Comparison of ENCODE assay signal across 23 mouse cellular contexts in the genomic region with DNA sequence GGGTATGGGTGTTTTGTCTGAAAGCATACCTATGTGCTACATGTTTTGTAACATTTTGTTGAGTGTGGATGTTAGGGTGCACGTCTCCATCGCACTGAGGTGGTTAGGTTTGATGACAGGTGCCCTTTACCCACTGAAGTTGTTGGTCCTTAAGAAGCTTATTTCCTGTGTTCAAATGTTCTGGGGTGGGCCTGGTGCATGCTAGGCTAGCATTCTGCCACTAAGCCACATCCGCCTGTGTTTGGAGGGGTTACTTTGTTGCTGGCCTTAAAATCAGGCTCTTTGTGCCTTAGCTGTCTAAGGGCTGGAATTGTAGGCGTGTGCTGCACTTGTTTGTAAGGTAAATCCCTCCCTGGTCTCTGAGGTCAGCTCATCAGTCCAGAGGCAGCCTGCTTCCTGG. TPM values are rescaled to one million over a fixed set of nuclear protein-coding genes. Genes with fewer than 3 reads are reported as not detected.
DNase-seq lines count a peak whose midpoint lies in the region; ATAC-seq and TF ChIP-seq lines count a peak whose summit lies in the region.
"Had no signal": no experiment of that assay in that cellular context is flagged by ENCODE, and none has a peak within 500 bp of the region (broad histone marks: within the 10 kb centered on the region; RNA-seq: fewer than 3 reads in every experiment).

No protein-coding gene starts in this region.

- ATAC-seq in hindbrain, embryonic 13.5 days (ENCODE audit: low FRiP score), result no peak
- ATAC-seq in hindbrain, postnatal 0 days, result no peak
- ATAC-seq in inflammation-experienced regulatory T-cells, adult 6 months, result peak; percentile 64
- ATAC-seq: forebrain, embryonic 15.5 days had no signal

- TF ChIP-seq CTCF in hindbrain, postnatal 0 days (IDR thresholded peaks at IDR 0.05; ENCODE audit: low read depth), result no peak

- no peak overlapping the region for H3K27ac ChIP-seq in hindbrain, embryonic 13.5 days
- no peak overlapping the region for H3K27ac ChIP-seq in hindbrain, postnatal 0 days
- H3K27ac ChIP-seq: forebrain, embryonic 15.5 days; heart, adult 2 months; heart, embryonic 13.5 days; limb, embryonic 10.5 days; macrophage; midbrain, embryonic 10.5 days; stomach, embryonic 15.5 days had no signal

- no peaks in the 10 kb centered on the region for H3K27me3 ChIP-seq in hindbrain, embryonic 13.5 days
- no peaks in the 10 kb centered on the region for H3K27me3 ChIP-seq in hindbrain, postnatal 0 days (ENCODE audit: insufficient read depth, low read length)
- H3K27me3 ChIP-seq: forebrain, embryonic 15.5 days; heart, embryonic 13.5 days; stomach, embryonic 15.5 days had no signal

- no peak for DNase-seq in hindbrain, postnatal 0 days (ENCODE audit: low spot score)
- peak; percentile 77 for DNase-seq in thymus, postnatal 0 days (ENCODE audit: low spot score)
- DNase-seq in adrenal gland, adult 2 months, result no peak
- no peak for DNase-seq in right cerebral cortex, postnatal 36 days (ENCODE audit: low spot score in 2 of 2)
- no peak for DNase-seq in urinary bladder, postnatal 14 days (ENCODE audit: low spot score)
- no peak for DNase-seq in right cerebral cortex, postnatal 25 days
- DNase-seq: adrenal gland, postnatal 14 days; cerebellum, adult 2 months; gastrocnemius, postnatal 36 days; heart, adult 2 months; heart, postnatal 14 days; kidney, adult 2 months; kidney, postnatal 10 days; liver; right cerebral cortex, postnatal 14 days had no signal

- WGBS in hindbrain, embryonic 13.5 days, result 96% methylated on average over 4 of the region's 4 CpGs
- WGBS in hindbrain, postnatal 0 days, result 92% methylated on average over 4 of the region's 4 CpGs

- no peak overlapping the region for H3K4me2 ChIP-seq in hindbrain, embryonic 13.5 days
- no peak overlapping the region for H3K4me2 ChIP-seq in hindbrain, postnatal 0 days (ENCODE audit: low read depth, low read length)
- H3K4me2 ChIP-seq: forebrain, embryonic 15.5 days; heart, embryonic 13.5 days; stomach, embryonic 15.5 days had no signal

- peaks cover 83% of the 10 kb centered on the region for H3K36me3 ChIP-seq in hindbrain, embryonic 13.5 days
- H3K36me3 ChIP-seq in hindbrain, postnatal 0 days (ENCODE audit: insufficient read depth, low read length), result peaks cover 34% of the 10 kb centered on the region; the same call in 1 of the 2 replicates

- no peaks in the 10 kb centered on the region for H3K9me3 ChIP-seq in hindbrain, embryonic 13.5 days
- no peaks in the 10 kb centered on the region for H3K9me3 ChIP-seq in hindbrain, postnatal 0 days (ENCODE audit: low read length)
- H3K9me3 ChIP-seq: forebrain, embryonic 15.5 days; heart, embryonic 13.5 days; limb, embryonic 10.5 days; midbrain, embryonic 10.5 days; stomach, embryonic 15.5 days had no signal

- H3K9ac ChIP-seq in hindbrain, embryonic 13.5 days, result 0 out of 2 replicates have a peak overlapping the region, but pooled peaks have one; percentile 0
- no peak overlapping the region for H3K9ac ChIP-seq in hindbrain, postnatal 0 days (replicated peaks; ENCODE audit: low read length)
- H3K9ac ChIP-seq: forebrain, embryonic 15.5 days; heart, embryonic 13.5 days; stomach, embryonic 15.5 days had no signal

- H3K4me1 ChIP-seq in hindbrain, embryonic 13.5 days (replicated peaks), result peaks cover 20% of the 10 kb centered on the region
- H3K4me1 ChIP-seq in hindbrain, postnatal 0 days (ENCODE audit: insufficient read depth, low read length), result no peaks in the 10 kb centered on the region
- H3K4me1 ChIP-seq: limb, embryonic 10.5 days; stomach, embryonic 15.5 days had no signal

- H3K4me3 ChIP-seq in hindbrain, embryonic 13.5 days, result no peak overlapping the region
- H3K4me3 ChIP-seq in hindbrain, postnatal 0 days (ENCODE audit: low read length), result no peak overlapping the region
- H3K4me3 ChIP-seq: forebrain, embryonic 15.5 days; heart, adult 2 months; heart, embryonic 13.5 days; limb, embryonic 10.5 days; midbrain, embryonic 10.5 days; stomach, embryonic 15.5 days had no signal

RNA-seq across cellular contexts. Expression of a gene that starts 17.5 kb away (rescaled TPM):
- 71.3 and 76.9 TPM in 2 replicates for polyA plus RNA-seq in hindbrain, embryonic 13.5 days (2015; fragmentation: Nextera tagmentation; extraction: Ambion mirVana)
- total RNA-seq in hindbrain, postnatal 0 days (2014; rRNA removed), result 587 and 649 TPM in 2 replicates
- polyA plus RNA-seq in hindbrain, postnatal 0 days (2015; fragmentation: Nextera tagmentation; extraction: Ambion mirVana), result 150 and 180 TPM in 2 replicates
- polyA plus RNA-seq in inflammation-experienced regulatory T-cells, adult 6 months (2017; shearing (Covaris generic)), result under 1 TPM; 0.36 to 0.78 (median 0.75) TPM
- 4.8 and 5.1 TPM in 2 replicates for polyA plus RNA-seq in thymus, postnatal 0 days (2015; fragmentation: Nextera tagmentation; extraction: Ambion mirVana)
- 100 to 1,000 TPM; 324 to 579 TPM for total RNA-seq in adrenal gland, adult 2 months (2021)
- 702 and 1,082 TPM in 2 replicates for polyA plus RNA-seq in adrenal gland, adult 2 months (2012; rRNA removed)

Comparison
In these comparisons a context has a peak if more than half of its experiments do, and no peak if none do; other contexts are left out.
1. RNA of a gene that starts 17.5 kb away (polyA plus RNA-seq): 702 to 1,082 TPM in adrenal gland, adult 2 months, 150 to 180 TPM in hindbrain, postnatal 0 days and 71.3 to 76.9 TPM in hindbrain, embryonic 13.5 days; 4.8 to 5.1 TPM in thymus, postnatal 0 days and 0.36 to 0.78 TPM in inflammation-experienced regulatory T-cells, adult 6 months; every median in the first group is over 10 times any median in the second.